Mouse (Mus musculus): Measurements from ENCODE around the gene Fbxo40. TPM values are rescaled to one million over a fixed set of nuclear protein-coding genes. Genes with fewer than 3 reads are reported as not detected.

Gene Fbxo40
- polyA plus RNA-seq, 1 experiment: 0.03 TPM

GRCm38 (mm10) chr16:36989493-36989892, 774 bp downstream of the Fbxo40 start:
- no peak for DNase-seq (ENCODE audit: low read depth)
- TF ChIP-seq CTCF (IDR thresholded peaks at IDR 0.05; ENCODE audit: borderline replicate concordance, extremely low read depth, insufficient read depth, insufficient read length): no peak
- no peak for TF ChIP-seq POLR2A (IDR thresholded peaks at IDR 0.05; ENCODE audit: borderline replicate concordance, extremely low read depth, insufficient read depth, insufficient read length, poor library complexity, severe bottlenecking)

DNA sequence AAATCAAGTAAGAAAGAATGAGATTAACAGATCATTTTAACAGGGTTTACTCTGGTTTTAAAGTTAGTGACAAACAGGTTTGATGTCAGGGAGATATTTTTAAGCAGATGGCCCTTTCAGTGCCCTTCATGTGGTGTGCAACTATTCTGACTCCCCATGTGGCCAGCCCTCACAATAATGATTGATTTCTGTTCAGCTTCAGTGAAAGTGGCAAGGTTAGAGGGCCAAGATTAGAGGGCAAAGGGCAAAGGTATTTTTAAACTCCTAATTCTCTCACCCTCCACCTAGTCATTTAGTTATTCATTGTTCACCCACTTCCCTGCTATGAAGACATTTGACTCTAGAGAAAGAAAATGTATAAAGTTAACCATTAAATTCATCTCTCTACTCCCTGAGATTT, 2.2 kb downstream of the Fbxo40 start:
- no peak for TF ChIP-seq POLR2A (IDR thresholded peaks at IDR 0.05; ENCODE audit: borderline replicate concordance, extremely low read depth, insufficient read depth, insufficient read length, poor library complexity, severe bottlenecking)
- no peak for TF ChIP-seq CTCF (IDR thresholded peaks at IDR 0.05; ENCODE audit: borderline replicate concordance, extremely low read depth, insufficient read depth, insufficient read length)
- DNase-seq (ENCODE audit: low read depth): no peak

- DNase-seq (ENCODE audit: low read depth): no peak
- TF ChIP-seq CTCF (IDR thresholded peaks at IDR 0.05; ENCODE audit: borderline replicate concordance, extremely low read depth, insufficient read depth, insufficient read length) (no peak), POLR2A (IDR thresholded peaks at IDR 0.05; ENCODE audit: borderline replicate concordance, extremely low read depth, insufficient read depth, insufficient read length, poor library complexity, severe bottlenecking) (no peak)
Measured at GRCm38 (mm10) chr16:36987399-36987798, 2.9 kb downstream of the Fbxo40 start.

GRCm38 (mm10) chr16:36985636-36986042, 4.6 kb downstream of the Fbxo40 start:
- DNase-seq (ENCODE audit: low read depth): no peak
- TF ChIP-seq POLR2A (IDR thresholded peaks at IDR 0.05; ENCODE audit: borderline replicate concordance, extremely low read depth, insufficient read depth, insufficient read length, poor library complexity, severe bottlenecking) (no peak), CTCF (IDR thresholded peaks at IDR 0.05; ENCODE audit: borderline replicate concordance, extremely low read depth, insufficient read depth, insufficient read length) (no peak)

DNA sequence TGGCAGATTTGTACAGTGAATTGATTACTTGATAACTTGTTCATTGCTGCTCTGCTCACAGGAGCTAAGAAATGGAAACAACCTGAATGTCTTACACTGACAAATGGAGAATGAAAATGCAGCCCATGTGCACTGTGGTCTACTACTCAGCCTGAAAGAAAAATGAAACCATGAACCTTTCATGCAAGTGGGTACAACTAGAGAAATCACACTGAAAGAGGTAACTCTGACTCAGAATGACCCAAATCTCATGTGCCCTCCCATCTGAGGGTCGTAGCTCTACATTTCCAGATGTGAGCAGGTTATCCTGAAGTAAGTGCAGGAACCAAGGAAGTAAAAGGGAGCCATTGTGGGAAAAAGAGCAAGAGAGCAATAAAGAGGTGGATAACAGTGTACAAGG, 6.5 kb downstream of the Fbxo40 start:
- DNase-seq (ENCODE audit: low read depth): no peak
- TF ChIP-seq POLR2A (IDR thresholded peaks at IDR 0.05; ENCODE audit: borderline replicate concordance, extremely low read depth, insufficient read depth, insufficient read length, poor library complexity, severe bottlenecking) (no peak), CTCF (IDR thresholded peaks at IDR 0.05; ENCODE audit: borderline replicate concordance, extremely low read depth, insufficient read depth, insufficient read length) (no peak)

- no peak for TF ChIP-seq POLR2A (IDR thresholded peaks at IDR 0.05; ENCODE audit: borderline replicate concordance, extremely low read depth, insufficient read depth, insufficient read length, poor library complexity, severe bottlenecking)
- no peak for TF ChIP-seq CTCF (IDR thresholded peaks at IDR 0.05; ENCODE audit: borderline replicate concordance, extremely low read depth, insufficient read depth, insufficient read length)
- DNase-seq (ENCODE audit: low read depth): no peak
Measured at GRCm38 (mm10) chr16:36979127-36979526, 11.1 kb downstream of the Fbxo40 start.

DNA sequence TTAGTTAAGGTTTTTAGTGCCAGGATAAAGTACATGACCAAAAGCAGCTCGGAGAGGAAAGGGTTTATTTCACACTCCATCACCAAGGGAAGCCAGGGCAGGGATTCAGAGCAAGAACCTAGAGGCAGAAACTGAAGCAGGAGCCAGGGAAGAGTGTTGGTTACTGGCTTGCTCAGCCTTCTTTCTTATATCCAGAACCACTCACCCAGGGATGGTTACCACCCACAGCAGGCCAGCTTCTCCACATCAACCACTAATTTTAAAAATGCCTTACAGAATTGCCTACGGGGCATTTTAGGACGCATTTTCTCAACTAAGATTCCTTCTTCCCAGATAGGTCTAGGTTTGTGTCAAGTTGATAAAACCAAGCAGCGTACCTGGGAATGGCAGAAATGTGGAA, 26.9 kb downstream of the Fbxo40 start:
- DNase-seq (ENCODE audit: low read depth): no peak
- TF ChIP-seq POLR2A (IDR thresholded peaks at IDR 0.05; ENCODE audit: borderline replicate concordance, extremely low read depth, insufficient read depth, insufficient read length, poor library complexity, severe bottlenecking): no peak
- no peak for TF ChIP-seq CTCF (IDR thresholded peaks at IDR 0.05; ENCODE audit: borderline replicate concordance, extremely low read depth, insufficient read depth, insufficient read length)

- TF ChIP-seq POLR2A (IDR thresholded peaks at IDR 0.05; ENCODE audit: borderline replicate concordance, extremely low read depth, insufficient read depth, insufficient read length, poor library complexity, severe bottlenecking): no peak
- no peak for TF ChIP-seq CTCF (IDR thresholded peaks at IDR 0.05; ENCODE audit: borderline replicate concordance, extremely low read depth, insufficient read depth, insufficient read length)
- no peak for DNase-seq (ENCODE audit: low read depth)
Measured at GRCm38 (mm10) chr16:36955106-36955505, 35.2 kb downstream of the Fbxo40 start.

GRCm38 (mm10) chr16:36951029-36951428, 39.2 kb downstream of the Fbxo40 start:
- DNase-seq (ENCODE audit: low read depth): peak; percentile 34

GRCm38 (mm10) chr16:36949614-36950336, 40.5 kb downstream of the Fbxo40 start:
- TF ChIP-seq CTCF (IDR thresholded peaks at IDR 0.05; ENCODE audit: borderline replicate concordance, extremely low read depth, insufficient read depth, insufficient read length) (no peak), POLR2A (IDR thresholded peaks at IDR 0.05; ENCODE audit: borderline replicate concordance, extremely low read depth, insufficient read depth, insufficient read length, poor library complexity, severe bottlenecking) (no peak)
- DNase-seq (ENCODE audit: low read depth): no peak

More at GRCm38 (mm10) chr16:36951029-36951428, 39.2 kb downstream of the Fbxo40 start:
- TF ChIP-seq POLR2A (IDR thresholded peaks at IDR 0.05; ENCODE audit: borderline replicate concordance, extremely low read depth, insufficient read depth, insufficient read length, poor library complexity, severe bottlenecking): no peak
- TF ChIP-seq CTCF (IDR thresholded peaks at IDR 0.05; ENCODE audit: borderline replicate concordance, extremely low read depth, insufficient read depth, insufficient read length): no peak

- DNase-seq (ENCODE audit: low read depth): no peak
Measured at GRCm38 (mm10) chr16:36947646-36948197, 42.5 kb downstream of the Fbxo40 start.

More at GRCm38 (mm10) chr16:36947646-36948197, 42.5 kb downstream of the Fbxo40 start:
- TF ChIP-seq POLR2A (IDR thresholded peaks at IDR 0.05; ENCODE audit: borderline replicate concordance, extremely low read depth, insufficient read depth, insufficient read length, poor library complexity, severe bottlenecking): no peak
- TF ChIP-seq CTCF (IDR thresholded peaks at IDR 0.05; ENCODE audit: borderline replicate concordance, extremely low read depth, insufficient read depth, insufficient read length): no peak
